Mouse (Mus musculus): ENCODE results near the gene Topors.

Topors gene

DNA sequence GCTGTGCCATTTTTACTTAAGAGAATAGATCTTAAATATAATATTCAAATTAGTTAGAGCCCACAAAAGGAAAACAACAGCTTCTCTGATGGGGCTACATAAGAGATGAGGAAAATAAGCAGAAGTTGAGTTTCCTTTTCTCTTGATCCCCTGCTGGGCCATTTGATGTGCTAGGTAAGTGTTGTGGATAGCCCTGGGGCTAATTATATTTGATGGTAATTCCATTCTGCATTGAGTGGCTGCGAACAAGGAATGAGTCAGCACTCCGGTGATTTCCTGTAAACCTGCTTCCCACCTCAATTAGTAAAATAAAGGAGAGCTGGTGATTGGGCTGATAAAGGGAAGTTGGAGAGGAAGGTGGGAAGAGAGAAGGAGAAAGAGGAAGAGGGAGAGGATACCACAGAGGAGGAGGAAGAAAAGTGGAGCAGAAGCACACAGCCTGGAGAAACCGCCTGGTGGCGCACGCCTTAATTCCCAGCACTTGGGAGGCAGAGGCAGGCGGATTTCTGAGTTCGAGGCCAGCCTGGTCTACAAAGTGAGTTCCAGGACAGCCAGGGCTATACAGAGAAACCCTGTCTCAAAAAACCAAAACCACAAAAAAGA, 36.5 kb downstream of the Topors start:
- POLR2A ChIA-PET, result interaction anchor here in 2 of 4 experiments (1.0 to 3.9 kb wide), 11 partner anchors 12 to 489 kb away, joined by 3 to 65 read pairs (median 5); partner anchors contain the start of genes Aco1 (in 2 of the 2), Dnaja1 (in 1 of the 2), Ndufb6 (in 1 of the 2) and Smim27 (in 1 of the 2)

DNA sequence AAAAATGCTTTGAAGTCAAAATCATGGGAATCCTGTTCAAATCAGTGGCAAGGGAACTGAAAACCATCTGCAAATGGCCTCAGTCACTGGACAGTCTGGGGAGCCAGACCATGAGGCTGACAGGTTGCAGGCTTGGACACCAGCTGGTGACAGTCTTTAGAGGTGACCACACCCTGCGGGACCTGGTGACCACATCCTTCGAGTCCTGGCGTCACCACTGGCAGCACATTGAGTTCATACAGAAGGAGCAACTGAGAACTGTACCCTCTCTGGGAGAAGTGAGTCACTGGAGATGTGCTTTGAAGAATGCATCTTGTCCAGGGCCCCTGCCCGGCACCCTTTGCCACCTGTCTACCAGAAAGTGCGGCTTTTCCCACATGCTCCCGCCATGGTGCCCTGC, 39.9 kb downstream of the Topors start:
- CTCF ChIA-PET, result no interaction called here
- POLR2A ChIA-PET, result interaction anchor here in 1 of 4 experiments (0.9 to 1.9 kb wide), 3 partner anchors 9 to 39 kb away, joined by 4 to 18 read pairs (median 10); partner anchors contain the start of genes Smim27 and Topors

More for the DNA sequence above, 36.5 kb downstream of the Topors start:
- CTCF ChIA-PET, result interaction anchor here in 2 of 4 experiments (0.6 to 0.8 kb wide), 2 partner anchors 23 to 65 kb away, joined by 3 to 4 read pairs; no protein-coding TSS in a partner anchor

- CTCF ChIA-PET, result interaction anchor here in 2 of 4 experiments (0.7 to 0.9 kb wide), 3 partner anchors 10 to 45 kb away, joined by 3 to 5 read pairs (median 3); no protein-coding TSS in a partner anchor
- POLR2A ChIA-PET, result interaction anchor here in 3 of 4 experiments (0.6 to 2.2 kb wide), 12 partner anchors 9 to 495 kb away, joined by 3 to 26 read pairs (median 4); partner anchors contain the start of genes Aco1 (in 1 of the 3), Aptx (in 1 of the 3), Ndufb6 (in 1 of the 3) and Smim27 (in 1 of the 3)
Measured at GRCm38 (mm10) chr4:40227886-40228285, 41.8 kb downstream of the Topors start.

DNA sequence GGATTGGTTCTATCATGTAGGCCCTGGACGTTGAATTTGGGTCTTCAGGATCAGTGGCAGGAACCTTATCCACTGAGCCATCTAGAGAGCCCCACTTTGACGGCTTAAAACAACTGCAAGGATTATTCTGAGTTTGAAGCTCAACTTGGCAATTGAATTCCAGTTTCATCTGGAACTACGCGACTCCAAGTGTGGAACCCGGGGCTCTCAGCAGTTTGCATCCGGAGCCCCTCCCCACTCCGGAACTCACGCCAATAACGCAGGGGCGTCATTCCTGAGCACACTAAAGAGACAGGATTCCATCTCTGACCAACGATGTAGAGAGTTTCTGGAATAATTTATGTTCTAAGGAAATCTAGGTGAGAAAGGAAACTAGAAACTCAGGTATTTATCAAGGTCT, 42.5 kb downstream of the Topors start:
- CTCF ChIA-PET, result interaction anchor here in 2 of 4 experiments (0.6 to 0.9 kb wide), 3 partner anchors 9 to 58 kb away, joined by 3 to 5 read pairs (median 3); no protein-coding TSS in a partner anchor
- POLR2A ChIA-PET, result interaction anchor here in 3 of 4 experiments (0.6 to 2.2 kb wide), 12 partner anchors 9 to 496 kb away, joined by 3 to 26 read pairs (median 4); partner anchors contain the start of genes Aco1 (in 1 of the 3), Aptx (in 1 of the 3), Smim27 (in 1 of the 3) and Topors (in 1 of the 3)

- ChIA-PET CTCF (no interaction called here), POLR2A (interaction anchor here in 2 of 4 experiments (0.8 to 1.7 kb wide), 3 partner anchors 8 to 68 kb away, joined by 3 read pairs; no protein-coding TSS in a partner anchor)
Measured at GRCm38 (mm10) chr4:40226095-40226494, 43.6 kb downstream of the Topors start.

DNA sequence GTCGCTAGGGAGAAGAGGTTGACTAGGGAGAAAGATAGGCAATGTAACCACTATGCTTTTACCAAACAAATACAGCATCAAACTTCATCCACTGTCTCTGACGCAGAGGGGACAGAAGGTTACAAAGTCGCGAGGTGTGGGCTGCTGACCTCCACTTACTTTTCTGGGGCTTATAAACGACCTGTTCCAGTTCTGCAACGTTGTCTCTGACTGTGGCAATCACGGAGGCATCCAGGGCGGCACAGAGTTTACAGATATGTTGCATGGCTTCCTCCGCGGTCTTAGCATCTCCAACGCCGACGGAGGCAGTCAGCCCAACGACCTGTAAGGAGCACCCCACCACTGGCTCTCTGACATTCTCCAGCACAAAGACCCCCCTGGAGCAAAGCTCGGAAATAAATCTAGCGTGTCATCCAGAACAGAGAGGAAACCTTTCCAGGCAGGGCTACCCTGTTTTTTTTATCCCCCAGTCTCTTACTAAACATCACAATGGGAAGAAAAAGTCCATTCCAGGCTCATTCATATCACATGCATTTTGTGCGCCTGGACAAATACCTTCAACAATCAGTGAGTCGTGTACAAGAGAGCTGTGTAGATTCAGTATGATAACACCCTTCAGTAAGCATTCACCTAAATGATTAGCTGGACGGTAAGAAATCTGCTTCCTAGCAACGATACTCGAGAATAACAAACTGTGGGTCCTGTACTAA, 47.6 kb downstream of the Topors start:
- ChIA-PET CTCF (interaction anchor here in 2 of 4 experiments (1.0 to 1.7 kb wide), 2 partner anchors 9 to 459 kb away, joined by 3 to 5 read pairs; no protein-coding TSS in a partner anchor), POLR2A (interaction anchor here (0.5 to 8.0 kb wide), 23 partner anchors 8 to 505 kb away, joined by 3 to 146 read pairs (median 5); partner anchors contain the start of genes Smim27 (in 4 of the 4), Topors (in 4 of the 4), Aco1 (in 2 of the 4) and Ddx58 (in 1 of the 4))

DNA sequence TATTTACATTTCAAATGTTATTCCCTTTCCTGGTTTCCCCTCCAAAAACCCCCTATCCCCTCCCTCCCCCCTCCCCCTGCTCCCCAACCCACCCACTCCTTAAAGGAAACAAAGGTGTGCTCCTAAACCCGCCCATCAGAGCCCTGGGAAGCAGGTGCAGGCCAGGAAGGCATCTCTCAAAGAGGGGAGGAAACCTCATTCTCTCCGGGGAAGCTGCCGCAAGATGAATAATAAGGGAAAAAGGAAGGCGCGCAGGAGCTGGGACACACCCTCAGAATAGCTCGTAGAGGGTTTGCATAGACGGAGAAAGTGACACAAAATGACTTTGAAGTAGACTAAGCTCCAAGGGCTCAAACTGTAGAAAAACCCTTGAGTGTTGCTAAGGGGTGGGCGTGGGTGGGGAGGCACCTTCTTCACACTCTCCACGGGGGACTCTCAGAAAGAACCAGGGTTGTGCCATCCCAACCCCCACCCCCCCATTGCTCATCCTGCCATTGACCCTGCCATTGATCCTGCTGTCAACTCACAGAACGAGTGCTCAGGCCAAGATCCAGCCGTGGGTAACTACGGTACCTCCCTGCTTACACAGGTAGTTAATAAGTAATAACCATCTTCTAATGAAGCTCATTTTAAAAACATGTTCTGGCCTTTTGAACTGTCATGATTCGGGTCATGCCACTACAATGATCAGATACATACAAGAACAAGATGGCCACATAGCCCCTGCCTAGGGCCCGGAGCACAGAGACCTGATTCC, 48.5 kb downstream of the Topors start:
- ChIA-PET CTCF (interaction anchor here (0.5 to 1.7 kb wide), 11 partner anchors 8 to 751 kb away, joined by 3 to 8 read pairs (median 4); no protein-coding TSS in a partner anchor), POLR2A (interaction anchor here (0.5 to 8.0 kb wide), 35 partner anchors 9 to 554 kb away, joined by 3 to 146 read pairs (median 4); partner anchors contain the start of genes Smim27 (in 4 of the 4), Topors (in 4 of the 4), Aco1 (in 3 of the 4) and Ddx58 (in 3 of the 4))

DNA sequence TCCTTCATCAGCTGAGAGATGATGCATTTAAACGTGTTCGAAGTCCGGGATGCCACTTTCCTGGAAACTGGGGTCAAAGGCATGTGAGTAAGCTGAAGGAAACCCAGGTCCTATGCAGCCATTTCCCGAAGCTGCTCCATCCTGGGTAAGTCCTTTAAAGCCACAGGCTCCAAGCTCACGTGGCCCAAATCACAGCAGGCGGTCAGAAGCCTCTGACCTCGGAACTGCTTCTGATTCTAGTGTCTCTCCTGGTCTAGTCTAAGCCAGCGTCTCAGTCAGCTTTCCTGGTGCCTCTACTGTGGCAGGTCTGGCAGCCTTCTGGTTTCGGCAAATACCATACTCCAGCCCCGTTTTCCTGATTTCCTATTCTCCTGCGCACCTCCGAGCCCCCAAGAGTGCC, 49.2 kb downstream of the Topors start:
- ChIA-PET CTCF (interaction anchor here in 3 of 4 experiments (0.5 to 2.2 kb wide), 5 partner anchors 37 to 751 kb away, joined by 3 to 7 read pairs (median 4); no protein-coding TSS in a partner anchor), POLR2A (interaction anchor here (0.6 to 8.0 kb wide), 32 partner anchors 9 to 504 kb away, joined by 3 to 146 read pairs (median 5); partner anchors contain the start of genes Smim27 (in 4 of the 4), Topors (in 4 of the 4), Aco1 (in 3 of the 4) and Ddx58 (in 3 of the 4))

DNA sequence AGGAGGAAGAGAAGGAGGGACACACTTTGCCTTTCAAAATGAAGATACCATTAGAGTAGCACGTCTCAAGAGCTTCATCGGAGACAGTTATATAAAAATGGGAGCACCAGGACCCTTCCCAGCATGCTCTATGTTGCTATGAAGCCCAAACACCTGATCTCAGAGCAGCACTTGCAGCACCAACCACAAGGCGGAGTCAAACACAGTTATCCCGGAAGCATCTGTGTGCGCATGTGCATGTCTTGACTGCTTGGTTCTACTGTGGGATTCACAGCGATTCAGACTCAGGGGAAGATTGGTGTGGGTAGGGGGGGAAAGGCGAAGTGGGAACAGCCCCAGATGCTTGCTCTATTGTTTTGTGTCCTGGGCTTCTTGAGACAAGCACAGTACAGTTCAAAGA, 51.3 kb downstream of the Topors start:
- POLR2A ChIA-PET, result interaction anchor here in 3 of 4 experiments (1.1 to 8.0 kb wide), 16 partner anchors 9 to 503 kb away, joined by 3 to 146 read pairs (median 6); partner anchors contain the start of genes Aco1 (in 2 of the 3), Smim27 (in 2 of the 3), Topors (in 2 of the 3) and Dnaja1 (in 1 of the 3)
- CTCF ChIA-PET, result interaction anchor here in 3 of 4 experiments (0.6 to 2.2 kb wide), 12 partner anchors 9 to 772 kb away, joined by 3 to 7 read pairs (median 3); partner anchors contain the start of genes Aptx (in 1 of the 3), Smim27 (in 1 of the 3) and Topors (in 1 of the 3)

DNA sequence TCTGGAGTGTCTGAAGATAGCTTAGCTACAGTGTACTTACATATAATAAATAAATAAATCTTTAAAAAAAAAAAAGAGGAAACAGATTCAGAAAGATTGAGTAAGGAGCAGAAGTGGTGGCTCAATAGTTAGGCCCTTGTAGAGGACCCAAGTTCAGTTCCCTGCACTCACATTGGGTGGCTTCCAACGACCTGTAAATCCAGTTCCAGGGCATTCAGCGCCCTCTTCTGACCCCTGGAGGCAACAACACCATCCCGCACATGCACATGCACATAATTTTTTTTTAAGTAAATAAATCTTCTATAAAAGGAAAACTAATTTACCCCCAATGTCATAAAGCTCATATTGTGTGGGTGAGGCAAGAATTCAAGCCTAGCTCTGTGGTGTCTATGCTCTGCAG, 51.7 kb downstream of the Topors start:
- ChIA-PET POLR2A (interaction anchor here in 3 of 4 experiments (0.8 to 8.0 kb wide), 12 partner anchors 9 to 76 kb away, joined by 3 to 146 read pairs (median 6); partner anchors contain the start of genes Smim27 (in 2 of the 3), Topors (in 2 of the 3), Aco1 (in 1 of the 3) and Ndufb6 (in 1 of the 3)), CTCF (interaction anchor here in 3 of 4 experiments (0.6 to 2.1 kb wide), 13 partner anchors 10 to 1487 kb away, joined by 3 to 5 read pairs (median 3); partner anchors contain the start of genes Aptx (in 1 of the 3), Smim27 (in 1 of the 3) and Topors (in 1 of the 3))

- CTCF ChIA-PET, result no interaction called here
Measured at GRCm38 (mm10) chr4:40212177-40212576, 57.5 kb downstream of the Topors start.

More at GRCm38 (mm10) chr4:40212177-40212576, 57.5 kb downstream of the Topors start:
- POLR2A ChIA-PET, result interaction anchor here in 1 of 4 experiments (0.6 to 1.3 kb wide), 3 partner anchors 8 to 966 kb away, joined by 4 to 6 read pairs (median 5); no protein-coding TSS in a partner anchor
